Mouse (Mus musculus): Measurements from ENCODE around the gene Sppl3. TPM values are rescaled to one million over a fixed set of nuclear protein-coding genes. Genes with fewer than 3 reads are reported as not detected.
A peak's percentile ranks its signal among the peaks of the same experiment; 100 is the strongest.

The Sppl3 gene
- polyA plus RNA-seq, 1 experiment: 69.2 TPM

DNA sequence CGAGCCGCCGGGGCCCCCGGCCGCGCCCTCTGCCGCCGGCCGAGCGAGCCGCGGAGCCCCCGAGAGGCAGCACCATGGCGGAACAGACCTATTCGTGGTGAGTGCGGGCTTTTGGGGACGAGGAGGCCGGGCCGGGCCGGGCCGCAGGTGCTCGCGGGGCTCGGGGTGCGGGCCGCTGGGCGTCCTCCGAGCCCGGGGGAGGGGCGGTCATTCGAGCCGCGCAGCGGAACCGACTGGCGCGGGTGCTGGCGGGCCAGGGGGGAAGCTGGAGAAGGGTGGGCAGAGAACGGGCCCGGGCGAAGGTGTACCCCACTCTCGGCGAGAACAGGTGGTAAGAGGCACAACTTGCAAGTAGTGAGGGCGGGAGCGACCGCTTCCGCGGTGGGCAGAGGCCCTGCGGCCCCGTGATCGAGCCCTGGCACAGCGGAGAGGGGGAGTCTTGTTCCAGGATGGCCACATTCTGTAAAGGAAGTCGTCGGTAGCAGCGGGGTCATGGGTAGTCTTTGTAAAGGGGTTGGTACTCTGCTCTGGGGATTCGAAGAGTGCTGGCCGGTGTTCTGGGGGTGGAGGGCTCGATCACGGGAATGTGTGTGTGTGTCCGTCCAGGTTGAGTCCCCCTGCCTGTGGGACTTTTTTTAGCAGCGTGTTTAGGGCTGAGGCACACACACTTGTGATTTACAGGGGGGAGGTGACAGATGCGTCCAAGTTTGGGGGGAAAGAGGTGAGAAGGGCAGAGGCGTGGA is 753 bp downstream of the Sppl3 start:
- peak overlapping the region; percentile 93 for H3K4me3 ChIP-seq (ENCODE audit: low read depth, low read length)
- H3K9me3 ChIP-seq (replicated peaks; ENCODE audit: control insufficient read depth, insufficient read depth, low read length, poor library complexity, severe bottlenecking): no peaks in the 10 kb centered on the region
- peaks cover 5% of the 10 kb centered on the region for H3K4me1 ChIP-seq (ENCODE audit: control insufficient read depth, insufficient read depth, low read length)
- TF ChIP-seq POLR2A (IDR thresholded peaks at IDR 0.05; ENCODE audit: insufficient read depth, low read length): no peak
- no peak for TF ChIP-seq CTCF (IDR thresholded peaks at IDR 0.05; ENCODE audit: low read depth, low read length)
- TF ChIP-seq EP300 (IDR thresholded peaks at IDR 0.05; ENCODE audit: insufficient read depth, low read depth, low read length): no peak
- H3K36me3 ChIP-seq (ENCODE audit: control insufficient read depth, insufficient read depth, low read length, poor library complexity, severe bottlenecking): no peaks in the 10 kb centered on the region
- no peak overlapping the region for H3K27ac ChIP-seq (ENCODE audit: insufficient read depth, low read length)
- no peaks in the 10 kb centered on the region for H3K27me3 ChIP-seq (ENCODE audit: control insufficient read depth, insufficient read depth, low read length, poor library complexity, severe bottlenecking)
- H3K9ac ChIP-seq (ENCODE audit: low read depth, poor library complexity, severe bottlenecking): peak overlapping the region; percentile 99

DNA sequence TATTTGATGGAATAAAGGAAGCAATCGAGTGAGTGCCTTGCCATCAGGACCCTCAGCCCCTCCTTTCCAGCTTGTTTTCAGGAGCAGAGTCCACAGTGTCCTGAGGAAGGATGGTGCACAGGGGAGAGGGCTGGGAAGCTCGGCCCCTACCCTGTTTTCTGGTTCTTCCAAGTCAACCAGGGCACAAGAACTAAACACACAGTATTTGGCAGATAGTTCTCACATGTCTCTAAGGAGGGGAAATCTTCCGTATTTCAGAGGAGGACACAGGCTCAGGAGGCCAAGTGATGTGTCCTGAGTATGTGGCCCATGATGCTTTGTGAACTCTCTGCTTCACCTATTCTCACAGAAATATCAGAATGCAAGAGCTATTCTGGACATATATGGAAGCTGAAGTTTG is 2.5 kb downstream of the Sppl3 start:
- TF ChIP-seq EP300 (IDR thresholded peaks at IDR 0.05; ENCODE audit: insufficient read depth, low read depth, low read length): no peak
- no peak for TF ChIP-seq CTCF (IDR thresholded peaks at IDR 0.05; ENCODE audit: low read depth, low read length)
- TF ChIP-seq POLR2A (IDR thresholded peaks at IDR 0.05; ENCODE audit: insufficient read depth, low read length): no peak
- H3K27me3 ChIP-seq (ENCODE audit: control insufficient read depth, insufficient read depth, low read length, poor library complexity, severe bottlenecking): no peaks in the 10 kb centered on the region
- no peak overlapping the region for H3K4me3 ChIP-seq (ENCODE audit: low read depth, low read length)
- H3K9me3 ChIP-seq (replicated peaks; ENCODE audit: control insufficient read depth, insufficient read depth, low read length, poor library complexity, severe bottlenecking): no peaks in the 10 kb centered on the region
- H3K9ac ChIP-seq (ENCODE audit: low read depth, poor library complexity, severe bottlenecking): no peak overlapping the region
- H3K36me3 ChIP-seq (ENCODE audit: control insufficient read depth, insufficient read depth, low read length, poor library complexity, severe bottlenecking): no peaks in the 10 kb centered on the region
- H3K27ac ChIP-seq (ENCODE audit: insufficient read depth, low read length): no peak overlapping the region
- peaks cover 6% of the 10 kb centered on the region for H3K4me1 ChIP-seq (ENCODE audit: control insufficient read depth, insufficient read depth, low read length)

GRCm38 (mm10) chr5:115014570-115014969 is 3.6 kb downstream of the Sppl3 start:
- Histone ChIP-seq H3K9me3 (replicated peaks; ENCODE audit: control insufficient read depth, insufficient read depth, low read length, poor library complexity, severe bottlenecking) (no peaks in the 10 kb centered on the region), H3K9ac (ENCODE audit: low read depth, poor library complexity, severe bottlenecking) (no peak overlapping the region), H3K27me3 (ENCODE audit: control insufficient read depth, insufficient read depth, low read length, poor library complexity, severe bottlenecking) (no peaks in the 10 kb centered on the region), H3K4me1 (ENCODE audit: control insufficient read depth, insufficient read depth, low read length) (peaks cover 2% of the 10 kb centered on the region), H3K27ac (ENCODE audit: insufficient read depth, low read length) (no peak overlapping the region), H3K36me3 (ENCODE audit: control insufficient read depth, insufficient read depth, low read length, poor library complexity, severe bottlenecking) (no peaks in the 10 kb centered on the region), H3K4me3 (ENCODE audit: low read depth, low read length) (no peak overlapping the region)
- TF ChIP-seq CTCF (IDR thresholded peaks at IDR 0.05; ENCODE audit: low read depth, low read length) (no peak), EP300 (IDR thresholded peaks at IDR 0.05; ENCODE audit: insufficient read depth, low read depth, low read length) (no peak), POLR2A (IDR thresholded peaks at IDR 0.05; ENCODE audit: insufficient read depth, low read length) (no peak)

DNA sequence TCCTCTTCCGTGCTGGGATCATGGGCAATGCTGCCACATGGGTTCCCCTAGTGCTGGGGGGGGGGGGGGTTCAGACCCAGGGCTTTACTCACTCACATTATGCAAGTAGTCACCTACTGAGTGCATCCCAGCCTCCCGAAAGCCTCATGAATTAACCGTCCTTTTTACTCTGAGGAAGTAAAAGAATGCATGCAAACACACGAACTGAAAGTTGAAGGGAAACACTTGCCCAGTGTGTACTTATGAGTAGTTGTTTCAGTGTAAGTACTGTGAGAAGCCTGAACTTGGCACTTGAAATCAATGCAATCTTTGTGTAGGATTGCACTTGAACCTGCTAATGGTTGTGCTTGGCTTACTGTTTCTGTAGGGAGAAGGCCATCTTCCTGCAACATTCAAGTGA is 4.2 kb downstream of the Sppl3 start:
- Histone ChIP-seq H3K9ac (ENCODE audit: low read depth, poor library complexity, severe bottlenecking) (no peak overlapping the region), H3K9me3 (replicated peaks; ENCODE audit: control insufficient read depth, insufficient read depth, low read length, poor library complexity, severe bottlenecking) (no peaks in the 10 kb centered on the region), H3K27me3 (ENCODE audit: control insufficient read depth, insufficient read depth, low read length, poor library complexity, severe bottlenecking) (no peaks in the 10 kb centered on the region), H3K36me3 (ENCODE audit: control insufficient read depth, insufficient read depth, low read length, poor library complexity, severe bottlenecking) (no peaks in the 10 kb centered on the region), H3K27ac (ENCODE audit: insufficient read depth, low read length) (no peak overlapping the region), H3K4me3 (ENCODE audit: low read depth, low read length) (no peak overlapping the region), H3K4me1 (ENCODE audit: control insufficient read depth, insufficient read depth, low read length) (peaks cover 2% of the 10 kb centered on the region)
- no peak for TF ChIP-seq EP300 (IDR thresholded peaks at IDR 0.05; ENCODE audit: insufficient read depth, low read depth, low read length)
- TF ChIP-seq CTCF (IDR thresholded peaks at IDR 0.05; ENCODE audit: low read depth, low read length): no peak
- no peak for TF ChIP-seq POLR2A (IDR thresholded peaks at IDR 0.05; ENCODE audit: insufficient read depth, low read length)

DNA sequence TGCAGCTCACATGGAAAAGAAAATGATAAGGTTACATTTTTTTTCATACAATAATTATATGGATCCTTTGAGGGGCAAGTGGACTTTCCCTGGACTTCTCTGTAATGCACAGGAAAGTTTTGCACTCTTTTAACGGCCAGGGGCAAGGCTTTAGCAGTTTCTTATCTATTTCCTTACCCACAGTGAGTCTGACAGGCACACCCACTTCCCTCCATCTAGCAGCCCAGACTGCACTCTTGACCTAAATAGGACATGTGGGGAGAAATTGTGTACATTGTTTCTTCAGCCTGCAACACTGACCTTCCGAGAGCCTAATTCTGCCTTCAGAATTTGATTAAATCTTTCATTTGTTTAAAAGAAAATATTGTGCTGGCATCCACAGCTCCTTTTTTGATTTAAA is 7.3 kb downstream of the Sppl3 start:
- TF ChIP-seq POLR2A (IDR thresholded peaks at IDR 0.05; ENCODE audit: insufficient read depth, low read length): no peak
- no peak for TF ChIP-seq EP300 (IDR thresholded peaks at IDR 0.05; ENCODE audit: insufficient read depth, low read depth, low read length)
- no peak for TF ChIP-seq CTCF (IDR thresholded peaks at IDR 0.05; ENCODE audit: low read depth, low read length)
- Histone ChIP-seq H3K27ac (ENCODE audit: insufficient read depth, low read length) (no peak overlapping the region), H3K9ac (ENCODE audit: low read depth, poor library complexity, severe bottlenecking) (no peak overlapping the region)

DNA sequence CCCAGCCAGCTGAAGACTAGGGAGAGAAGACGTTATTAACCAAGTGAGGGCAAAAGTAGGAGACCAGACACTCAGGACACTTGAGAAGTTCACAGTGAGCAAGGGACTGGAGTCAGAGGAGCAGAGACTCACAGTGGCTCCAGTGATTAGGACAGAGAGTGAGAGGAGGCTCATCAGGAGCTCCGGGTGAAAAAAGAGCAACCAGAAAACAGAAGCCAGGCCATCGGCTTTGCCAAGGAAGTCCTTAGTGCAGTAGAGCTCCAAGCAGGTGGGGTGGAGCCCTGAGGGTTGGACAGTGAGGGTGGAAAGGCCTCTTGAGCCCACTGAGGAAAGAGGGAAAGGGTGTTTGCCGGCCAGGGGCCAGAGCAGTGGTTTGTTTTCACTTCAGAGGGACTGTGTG is 7.9 kb downstream of the Sppl3 start:
- no peak overlapping the region for H3K27ac ChIP-seq (ENCODE audit: insufficient read depth, low read length)
- H3K4me3 ChIP-seq (ENCODE audit: low read depth, low read length): no peak overlapping the region
- TF ChIP-seq EP300 (IDR thresholded peaks at IDR 0.05; ENCODE audit: insufficient read depth, low read depth, low read length): no peak
- no peaks in the 10 kb centered on the region for H3K9me3 ChIP-seq (replicated peaks; ENCODE audit: control insufficient read depth, insufficient read depth, low read length, poor library complexity, severe bottlenecking)
- H3K9ac ChIP-seq (ENCODE audit: low read depth, poor library complexity, severe bottlenecking): no peak overlapping the region
- H3K4me1 ChIP-seq (ENCODE audit: control insufficient read depth, insufficient read depth, low read length): peaks cover 2% of the 10 kb centered on the region
- H3K27me3 ChIP-seq (ENCODE audit: control insufficient read depth, insufficient read depth, low read length, poor library complexity, severe bottlenecking): no peaks in the 10 kb centered on the region
- H3K36me3 ChIP-seq (ENCODE audit: control insufficient read depth, insufficient read depth, low read length, poor library complexity, severe bottlenecking): no peaks in the 10 kb centered on the region

More for the DNA sequence above, 7.3 kb downstream of the Sppl3 start:
- no peak overlapping the region for H3K4me3 ChIP-seq (ENCODE audit: low read depth, low read length)
- H3K4me1 ChIP-seq (ENCODE audit: control insufficient read depth, insufficient read depth, low read length): peaks cover 2% of the 10 kb centered on the region
- H3K9me3 ChIP-seq (replicated peaks; ENCODE audit: control insufficient read depth, insufficient read depth, low read length, poor library complexity, severe bottlenecking): no peaks in the 10 kb centered on the region
- no peaks in the 10 kb centered on the region for H3K36me3 ChIP-seq (ENCODE audit: control insufficient read depth, insufficient read depth, low read length, poor library complexity, severe bottlenecking)
- no peaks in the 10 kb centered on the region for H3K27me3 ChIP-seq (ENCODE audit: control insufficient read depth, insufficient read depth, low read length, poor library complexity, severe bottlenecking)

All from ES-Bruce4 (cell line).